Comparison of ENCODE assay signal across 9 mouse cellular contexts in the genomic region with DNA sequence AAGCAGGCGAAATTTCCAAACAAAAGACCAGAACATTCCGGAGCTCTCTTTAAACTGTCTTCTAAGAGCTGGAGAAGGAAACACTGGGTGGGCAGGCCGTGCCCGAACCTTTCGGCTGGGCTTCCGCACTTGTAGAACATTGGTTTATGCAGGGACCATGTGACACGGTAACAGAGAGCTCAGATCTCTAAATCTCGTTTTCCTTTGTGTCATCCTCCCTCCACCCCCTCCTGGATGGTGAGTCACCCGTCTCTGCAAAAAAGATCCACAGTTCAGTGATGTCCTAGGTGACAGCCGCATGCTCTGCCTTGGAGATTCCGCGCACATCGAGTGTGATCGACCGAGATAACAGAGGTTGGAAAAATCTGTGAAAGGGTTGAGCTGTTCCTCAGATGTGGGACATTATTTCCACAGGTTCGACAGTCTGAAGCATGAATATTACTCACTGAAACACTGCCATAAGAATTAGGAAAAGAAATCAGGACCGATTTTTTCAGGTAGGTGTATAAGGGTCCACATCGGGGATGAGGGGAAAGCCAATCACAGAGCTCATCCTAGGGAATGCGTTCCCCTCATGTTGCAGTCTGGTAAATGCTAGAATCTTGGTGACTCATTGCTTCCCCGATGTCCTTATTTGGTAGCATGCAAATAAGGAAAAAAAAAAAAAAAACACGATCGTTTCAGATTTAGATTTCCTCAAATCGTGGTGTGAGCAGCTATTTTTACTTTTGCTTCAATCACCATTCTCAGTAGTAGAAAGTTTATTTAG.
A peak's percentile ranks its signal among the peaks of the same experiment; 100 is the strongest.
DNase-seq lines count a peak whose midpoint lies in the region; ATAC-seq and TF ChIP-seq lines count a peak whose summit lies in the region.
"Had no signal": no experiment of that assay in that cellular context is flagged by ENCODE, and none has a peak within 500 bp of the region (broad histone marks: within the 10 kb centered on the region; RNA-seq: fewer than 3 reads in every experiment).

No protein-coding gene starts in this region.

- no peaks in the 10 kb centered on the region for H3K27me3 ChIP-seq in forebrain, postnatal 0 days (ENCODE audit: insufficient read depth, low read length)
- peaks cover 12% of the 10 kb centered on the region for H3K27me3 ChIP-seq in forebrain, embryonic 10.5 days (ENCODE audit: poor library complexity, severe bottlenecking)

- WGBS in forebrain, postnatal 0 days: 68% methylated on average over 23 of the region's 23 CpGs
- 84% methylated on average over 23 of the region's 23 CpGs for WGBS in forebrain, embryonic 10.5 days

- H3K4me3 ChIP-seq in forebrain, postnatal 0 days (ENCODE audit: low read depth, low read length): no peak overlapping the region
- no peak overlapping the region for H3K4me3 ChIP-seq in forebrain, embryonic 10.5 days
- H3K4me3 ChIP-seq: liver, embryonic 15.5 days had no signal

- intact Hi-C loops in left cerebral cortex, postnatal 10 days (cut with DNase I): loop anchor here (2.0 to 10.0 kb wide), 3 partner anchors 93 to 323 kb away; partner anchors contain the start of gene Maml3

- peak; percentile 56 for DNase-seq in forebrain, postnatal 0 days
- DNase-seq in forebrain, embryonic 10.5 days (ENCODE audit: extremely low spot score, low spot score): no peak
- peak; percentile 48 to 66 for DNase-seq in adrenal gland, adult 18-20 months (ENCODE audit: low spot score in 2 of 2)
- peak; percentile 54 to 80 for DNase-seq in frontal cortex, postnatal 10 days (ENCODE audit: low spot score in 2 of 2)
- peak; percentile 57 to 62 for DNase-seq in left cerebral cortex, postnatal 10 days (ENCODE audit: extremely low spot score in 1 of 2, low spot score in 2 of 2)
- peak; percentile 55 for DNase-seq in thymus, postnatal 4 days

- ATAC-seq in forebrain, postnatal 0 days: peak; percentile 59
- peak; percentile 89 for ATAC-seq in inflammation-experienced regulatory T-cells, adult 6 months
- peak; percentile 68 for ATAC-seq in monocyte, adult 5-6 weeks (replicated peaks; ENCODE audit: insufficient number of reproducible peaks, low FRiP score, low TSS enrichment, poor library complexity, severe bottlenecking)

- no peaks in the 10 kb centered on the region for H3K36me3 ChIP-seq in forebrain, postnatal 0 days (ENCODE audit: insufficient read depth)
- no peaks in the 10 kb centered on the region for H3K36me3 ChIP-seq in forebrain, embryonic 10.5 days (replicated peaks)
- H3K36me3 ChIP-seq: liver, embryonic 15.5 days had no signal

- H3K4me2 ChIP-seq in forebrain, postnatal 0 days (ENCODE audit: low read depth): peak overlapping the region; percentile 1; the same call in 1 of the 2 replicates

- no peak for TF ChIP-seq CTCF in forebrain, postnatal 0 days (IDR thresholded peaks at IDR 0.05; ENCODE audit: low read depth)

- peak overlapping the region; percentile 72 for H3K27ac ChIP-seq in forebrain, postnatal 0 days (ENCODE audit: low read depth, low read length)
- H3K27ac ChIP-seq in forebrain, embryonic 10.5 days: no peak overlapping the region
- H3K27ac ChIP-seq: liver, embryonic 15.5 days had no signal

- H3K9ac ChIP-seq in forebrain, postnatal 0 days: no peak overlapping the region
- H3K9ac ChIP-seq: liver, embryonic 15.5 days had no signal

- peaks cover 21% of the 10 kb centered on the region for H3K4me1 ChIP-seq in forebrain, postnatal 0 days (ENCODE audit: insufficient read depth)
- peaks cover 22% of the 10 kb centered on the region for H3K4me1 ChIP-seq in forebrain, embryonic 10.5 days

- no peaks in the 10 kb centered on the region for H3K9me3 ChIP-seq in forebrain, postnatal 0 days (ENCODE audit: low read length)
- H3K9me3 ChIP-seq in forebrain, embryonic 10.5 days: no peaks in the 10 kb centered on the region
- H3K9me3 ChIP-seq: liver, embryonic 15.5 days had no signal
